Mouse (Mus musculus) lung, postnatal 0 days (tissue): ENCODE results near the gene Ahnak. TPM values are rescaled to one million over a fixed set of nuclear protein-coding genes. Genes with fewer than 3 reads are reported as not detected.

Experiments used
- ATAC-seq: fragments of 200-750 bp; cut with Nextera tagmentation; 2 replicates; pipeline ENCODE4 v1.8.0; 2017; ENCODE audit warnings: moderate library complexity
- DNase-seq: peaks from one replicate; pipeline ENCODE4 v3.0.0-alpha.2; 2016; ENCODE audit warnings: low spot score
- H3K27ac ChIP-seq: fragments of 300-500 bp; sonication (generic); 2 replicates; pipeline ENCODE4 v1.5.1; 2014; ENCODE audit warnings: antibody characterized with exemption, mild to moderate bottlenecking, low read length, mixed read lengths
- H3K27me3 ChIP-seq: fragments of 300-500 bp; sonication (generic); replicated peaks from 2 replicates; pipeline ENCODE4 v1.6.1; 2014; ENCODE audit warnings: low read length, mixed read lengths; ENCODE audit not compliant: insufficient read depth
- H3K36me3 ChIP-seq: fragments of 300-500 bp; sonication (generic); 2 replicates; pipeline ENCODE4 v1.6.1; 2014; ENCODE audit warnings: low read length, mixed read lengths; ENCODE audit not compliant: insufficient read depth
- H3K4me1 ChIP-seq: fragments of 300-500 bp; sonication (generic); 2 replicates; pipeline ENCODE4 v1.6.1; 2014; ENCODE audit warnings: antibody characterized with exemption, low read depth, low read length, mixed read lengths; ENCODE audit not compliant: insufficient read depth
- H3K4me2 ChIP-seq: fragments of 300-500 bp; sonication (generic); replicated peaks from 2 replicates; pipeline ENCODE4 v1.6.1; 2014; ENCODE audit warnings: low read depth, mild to moderate bottlenecking, low read length, moderate library complexity, mixed read lengths
- H3K4me3 ChIP-seq: fragments of 300-500 bp; sonication (generic); 2 replicates; pipeline ENCODE4 v1.5.1; 2014; ENCODE audit warnings: low read depth, low read length
- H3K9ac ChIP-seq: fragments of 300-500 bp; sonication (generic); replicated peaks from 2 replicates; pipeline ENCODE4 v1.6.1; 2014; ENCODE audit warnings: low read depth, mild to moderate bottlenecking
- H3K9me3 ChIP-seq: fragments of 300-500 bp; sonication (generic); 2 replicates; pipeline ENCODE4 v1.6.1; 2016; ENCODE audit warnings: low read length, mixed read lengths
- CTCF ChIP-seq: IDR thresholded peaks from 2 replicates; pipeline ENCODE4 v1.5.1; 2016; ENCODE audit warnings: antibody characterized with exemption, mild to moderate bottlenecking
- EP300 ChIP-seq: IDR thresholded peaks from 2 replicates; pipeline ENCODE4 v1.6.1; 2016; ENCODE audit warnings: antibody characterized with exemption, mild to moderate bottlenecking, control low read depth
- WGBS: fragments of 180-500 bp; shearing (Covaris S2); extraction: QIAGEN DNeasy Blood & Tissue Kit; methylation state at CpG from one replicate; pipeline ENCODE4 v1.1.7; 2014; 5-methylcytosine and 5-hydroxymethylcytosine counted together
- polyA plus RNA-seq: library from polyadenylated mRNA; unstranded; fragments of >200 nt; fragmentation: Nextera tagmentation; extraction: Ambion mirVana; gene quantifications from 2 replicates; pipeline ENCODE4 v1.2.1, GENCODE M21; 2015

Gene Ahnak
- polyA plus RNA-seq, 1 experiment from 2014 or later, result 151 TPM

DNA sequence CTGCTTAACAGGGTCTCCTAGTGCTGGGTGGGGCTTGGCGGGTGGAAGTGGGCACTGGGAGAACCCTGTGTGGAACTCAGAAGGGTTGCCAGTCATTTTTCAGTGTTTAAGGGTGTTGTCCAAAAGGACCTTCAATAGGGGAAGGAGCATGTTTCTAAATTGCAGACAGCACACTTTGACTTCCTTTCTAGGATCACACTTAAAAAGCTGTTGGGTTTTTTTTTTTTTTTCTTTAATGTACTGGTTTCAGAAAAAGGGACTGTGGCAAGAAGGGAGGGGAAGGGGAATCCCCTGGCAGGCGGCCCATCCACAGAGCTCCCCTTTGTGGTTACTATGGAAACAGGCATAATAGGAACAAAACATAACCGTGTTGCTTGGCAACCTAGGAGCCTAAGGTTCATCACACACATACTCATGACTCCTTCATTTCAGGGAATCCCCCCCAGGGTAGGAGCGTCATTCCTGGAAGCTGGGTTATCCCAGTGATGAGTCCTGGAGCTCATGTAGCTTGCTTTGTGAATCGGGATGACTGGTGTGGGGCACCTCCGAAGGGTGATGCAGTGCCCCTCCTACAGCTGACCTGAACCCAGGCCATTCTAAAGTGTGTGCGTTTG lies 4.7 kb upstream of the Ahnak start:
- peaks cover 44% of the 10 kb centered on the region for H3K4me1 ChIP-seq
- no peaks in the 10 kb centered on the region for H3K27me3 ChIP-seq
- DNase-seq (peak; percentile 97), ATAC-seq (peak; percentile 55)
- H3K9ac ChIP-seq, result no peak overlapping the region
- whole genome bisulfite sequencing, result 11% methylated on average over 7 of the region's 7 CpGs
- H3K27ac ChIP-seq, result peak overlapping the region; percentile 81
- no peaks in the 10 kb centered on the region for H3K36me3 ChIP-seq
- no peaks in the 10 kb centered on the region for H3K9me3 ChIP-seq
- TF ChIP-seq CTCF (no peak), EP300 (peak; percentile 73)
- H3K4me2 ChIP-seq, result no peak overlapping the region
- H3K4me3 ChIP-seq, result no peak overlapping the region

DNA sequence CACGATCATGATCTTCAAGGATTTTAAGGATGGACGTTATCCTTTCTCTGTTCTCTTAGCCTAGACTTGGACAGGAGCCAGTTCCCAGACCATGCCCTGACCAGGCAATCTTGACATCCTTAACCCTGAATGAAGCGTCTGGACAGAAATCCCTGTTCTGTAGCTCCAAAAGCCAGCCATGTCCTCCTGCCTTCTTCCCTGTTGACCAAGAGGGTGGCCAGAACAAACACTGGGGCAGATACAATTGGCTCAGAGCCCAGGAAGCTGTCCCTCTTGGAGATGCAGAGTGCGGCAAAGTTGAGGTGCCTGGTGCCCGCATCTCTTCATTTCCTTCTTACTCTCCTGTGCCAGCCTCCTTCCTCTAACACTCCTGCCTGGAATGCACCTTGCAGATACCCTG lies 3.2 kb upstream of the Ahnak start:
- no peak overlapping the region for H3K4me3 ChIP-seq
- DNase-seq (peak; percentile 70), ATAC-seq (no peak)
- H3K4me1 ChIP-seq, result peaks cover 44% of the 10 kb centered on the region
- H3K27ac ChIP-seq, result no peak overlapping the region
- no peak overlapping the region for H3K4me2 ChIP-seq
- no peaks in the 10 kb centered on the region for H3K9me3 ChIP-seq
- no peak for TF ChIP-seq EP300
- no peak for TF ChIP-seq CTCF
- no peaks in the 10 kb centered on the region for H3K36me3 ChIP-seq
- no peaks in the 10 kb centered on the region for H3K27me3 ChIP-seq
- 29% methylated on average over 5 of the region's 5 CpGs for WGBS
- no peak overlapping the region for H3K9ac ChIP-seq

DNA sequence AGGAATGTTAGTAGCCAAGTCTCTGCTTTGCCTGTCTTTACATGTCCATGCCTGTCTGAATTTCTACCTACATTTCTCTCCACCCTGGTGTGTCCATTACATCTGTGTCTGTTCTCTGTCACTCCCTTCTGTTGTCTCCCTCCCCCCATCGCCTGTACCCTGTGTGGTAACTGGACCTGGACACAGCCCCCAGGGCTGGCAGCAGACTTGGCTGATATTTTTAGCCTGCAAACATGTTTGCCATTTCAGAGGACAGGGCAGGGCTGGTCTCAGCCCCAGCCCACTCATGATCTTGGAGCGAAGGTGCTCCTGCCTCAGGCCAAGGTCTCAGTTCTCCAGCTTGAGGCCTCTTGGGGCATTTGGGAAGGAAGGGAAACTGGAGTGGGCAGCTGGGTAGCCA lies 1.3 kb upstream of the Ahnak start:
- Histone ChIP-seq H3K9me3 (no peaks in the 10 kb centered on the region), H3K27ac (peak overlapping the region; percentile 98), H3K9ac (0 out of 2 replicates have a peak overlapping the region, but pooled peaks have one; percentile 97), H3K36me3 (no peaks in the 10 kb centered on the region), H3K4me1 (peaks cover 52% of the 10 kb centered on the region), H3K27me3 (no peaks in the 10 kb centered on the region), H3K4me2 (0 out of 2 replicates have a peak overlapping the region, but pooled peaks have one; percentile 71), H3K4me3 (no peak overlapping the region)
- ATAC-seq, result no peak
- TF ChIP-seq EP300 (no peak), CTCF (no peak)
- peak; percentile 42 for DNase-seq
- WGBS, result 43% methylated on average over 2 of the region's 2 CpGs

DNA sequence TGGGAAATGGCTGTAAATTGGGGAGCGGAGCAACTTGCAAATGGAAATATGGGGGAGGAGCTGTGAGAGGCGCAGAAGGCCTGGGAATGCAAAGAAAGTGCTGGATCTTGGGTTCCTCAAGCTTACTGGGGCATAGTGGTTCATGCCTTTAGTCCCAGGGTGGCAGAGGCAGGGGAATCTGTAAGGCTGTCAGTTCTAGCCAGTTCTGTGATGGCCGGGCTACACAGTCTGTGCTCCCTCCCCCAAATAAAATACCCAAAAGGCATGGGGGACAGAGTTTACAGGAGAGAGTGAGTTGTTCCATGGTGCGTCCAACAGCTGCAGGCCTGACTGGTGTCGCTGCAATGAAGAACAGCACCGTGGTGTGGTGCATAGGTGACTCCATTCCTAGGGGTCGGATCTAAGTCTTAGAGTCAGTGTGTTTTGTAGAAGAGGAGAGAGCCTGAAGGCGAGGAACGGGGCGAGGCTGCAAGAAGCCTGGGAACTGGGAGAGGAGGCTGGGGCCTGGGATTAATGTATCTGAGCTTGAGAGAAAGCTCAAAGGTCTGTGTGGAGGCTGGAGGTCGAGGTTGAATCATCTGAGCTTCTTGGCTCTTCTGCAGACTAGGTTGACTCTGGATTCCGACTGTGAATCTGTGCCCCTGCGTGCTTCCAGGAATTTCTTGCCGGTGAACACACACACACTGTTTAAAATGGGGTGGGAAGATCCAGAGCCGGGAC lies 578 bp upstream of the Ahnak start:
- DNase-seq (no peak), ATAC-seq (no peak)
- H3K4me2 ChIP-seq, result peak overlapping the region; percentile 71
- H3K9ac ChIP-seq, result peak overlapping the region; percentile 97
- no peaks in the 10 kb centered on the region for H3K27me3 ChIP-seq
- H3K27ac ChIP-seq, result peak overlapping the region; percentile 98
- H3K4me1 ChIP-seq, result peaks cover 51% of the 10 kb centered on the region
- no peaks in the 10 kb centered on the region for H3K36me3 ChIP-seq
- no peak for TF ChIP-seq EP300
- H3K4me3 ChIP-seq, result peak overlapping the region; percentile 95
- WGBS, result 23% methylated on average over 15 of the region's 15 CpGs
- H3K9me3 ChIP-seq, result no peaks in the 10 kb centered on the region

DNA sequence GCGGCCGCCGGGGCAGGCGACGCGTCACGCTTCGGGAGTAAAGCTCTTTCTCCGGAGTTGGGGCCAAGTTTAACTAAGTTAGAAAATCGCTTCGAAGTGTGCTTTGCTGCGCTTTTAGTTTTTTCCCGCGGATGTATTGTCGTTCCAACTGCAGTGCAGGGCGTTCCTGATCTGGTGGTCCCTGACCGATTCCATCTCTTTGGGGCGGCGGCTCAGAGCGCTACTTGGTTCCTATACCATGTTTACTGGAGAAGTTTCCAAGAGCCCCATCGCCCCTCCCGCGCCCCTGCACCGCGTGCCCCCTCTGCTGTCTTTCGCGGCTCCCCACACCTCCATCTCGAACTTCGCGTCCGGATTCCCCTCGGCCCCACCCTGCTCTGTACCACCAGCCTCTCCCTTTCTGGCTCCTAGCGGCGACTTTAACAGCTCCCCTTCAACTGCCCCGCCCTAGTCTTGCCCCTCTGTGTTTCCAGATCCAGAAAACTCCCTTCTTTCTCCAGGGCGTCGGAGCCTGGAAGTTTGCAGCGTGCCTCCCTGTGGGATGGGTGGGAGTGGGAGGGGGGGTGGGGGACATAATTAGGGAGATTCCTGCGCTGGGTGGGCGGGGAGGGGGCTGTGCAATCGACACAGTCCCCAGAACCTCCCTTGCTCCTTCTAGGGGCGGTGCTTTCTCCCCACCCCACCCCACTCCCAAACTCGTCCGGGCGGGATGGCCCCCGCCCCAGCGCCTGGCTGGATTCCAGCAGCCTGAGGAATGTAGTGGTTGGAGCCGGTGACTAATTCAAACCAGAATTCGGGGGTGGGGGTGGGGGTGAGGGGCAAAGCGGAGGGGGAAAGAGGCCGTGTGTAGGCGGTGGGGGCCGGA lies 715 bp downstream of the Ahnak start:
- TF ChIP-seq CTCF (peak; percentile 56), EP300 (peak; percentile 32; the same call in 1 of the 2 replicates)
- peaks cover 45% of the 10 kb centered on the region for H3K4me1 ChIP-seq

More for the DNA sequence above, 715 bp downstream of the Ahnak start:
- no peaks in the 10 kb centered on the region for H3K36me3 ChIP-seq
- no peaks in the 10 kb centered on the region for H3K27me3 ChIP-seq
- DNase-seq (peak; percentile 96), ATAC-seq (peak; percentile 80)
- WGBS, result under 1% methylated on average over 53 of the region's 53 CpGs
- peak overlapping the region; percentile 95 for H3K4me3 ChIP-seq
- no peaks in the 10 kb centered on the region for H3K9me3 ChIP-seq
- H3K4me2 ChIP-seq, result peak overlapping the region; percentile 71
- peak overlapping the region; percentile 97 for H3K9ac ChIP-seq
- H3K27ac ChIP-seq, result peak overlapping the region; percentile 98
